Mouse (Mus musculus) heart, postnatal 0 days (tissue): ENCODE results near the gene Oit3.

Experiments
- CTCF ChIP-seq: IDR thresholded peaks from 2 replicates; pipeline ENCODE4 v1.5.1; 2016; ENCODE audit warnings: antibody characterized with exemption, control low read depth, low read depth
- EP300 ChIP-seq: IDR thresholded peaks from 2 replicates; pipeline ENCODE4 v1.6.1; 2016; ENCODE audit warnings: antibody characterized with exemption, low read depth

DNA sequence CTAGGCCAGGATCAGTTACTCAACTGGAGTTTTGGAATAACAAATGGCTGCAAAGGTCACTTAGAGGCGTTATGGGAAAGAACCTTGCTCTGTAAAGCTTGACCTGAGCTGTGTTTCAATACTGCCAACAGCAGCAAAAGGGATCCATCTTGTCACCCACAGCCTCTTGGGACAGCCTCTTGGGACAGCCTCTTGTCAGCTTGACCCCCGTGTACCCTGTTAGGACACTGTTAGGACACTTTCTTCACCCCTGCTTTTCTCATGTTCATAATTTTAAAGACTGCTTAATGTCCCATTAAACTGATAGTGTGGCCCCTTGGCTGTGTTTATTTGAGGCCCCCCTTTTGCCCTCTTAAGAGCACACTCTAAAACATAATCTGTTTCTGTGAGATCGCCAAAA, 17.1 kb downstream of the Oit3 start:
- no peak for TF ChIP-seq CTCF
- no peak for TF ChIP-seq EP300
